Mouse (Mus musculus): ENCODE measurements around the gene Gm14408. TPM values are rescaled to one million over a fixed set of nuclear protein-coding genes. Genes with fewer than 3 reads are reported as not detected.
"Not testable (repeated sequence)": the region's sequence is repeated elsewhere in the genome, so short reads cannot be mapped to it uniquely, and the experiment has no call there.

The Gm14408 gene
- polyA plus RNA-seq (2012; rRNA removed), result not detected in 2 replicates

DNA sequence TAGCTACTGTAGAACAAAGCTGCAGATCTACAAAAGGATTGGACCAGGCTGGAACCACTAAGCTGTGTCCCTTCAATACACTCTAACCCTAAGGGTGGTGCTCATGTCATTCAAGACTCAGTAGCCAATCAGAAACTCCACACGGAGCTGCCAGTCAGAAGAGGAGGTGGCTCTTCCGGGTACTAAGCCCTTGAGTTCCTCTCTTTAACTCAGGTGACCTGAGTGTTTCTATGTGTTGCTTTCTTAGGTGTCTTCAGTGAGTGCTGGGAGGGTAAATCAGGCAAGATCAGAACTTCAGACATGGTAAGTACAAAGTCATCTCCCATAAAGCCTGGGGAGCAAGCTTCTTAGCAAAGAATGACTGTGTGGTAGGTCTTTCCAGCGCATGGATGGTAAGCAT is at the start of gene Gm14408:
Gene Gm14408 (plus strand): TSS at position 301 of the 400 bp plus-strand sequence.
- DNase-seq (ENCODE audit: low spot score), result not testable (repeated sequence)

DNA sequence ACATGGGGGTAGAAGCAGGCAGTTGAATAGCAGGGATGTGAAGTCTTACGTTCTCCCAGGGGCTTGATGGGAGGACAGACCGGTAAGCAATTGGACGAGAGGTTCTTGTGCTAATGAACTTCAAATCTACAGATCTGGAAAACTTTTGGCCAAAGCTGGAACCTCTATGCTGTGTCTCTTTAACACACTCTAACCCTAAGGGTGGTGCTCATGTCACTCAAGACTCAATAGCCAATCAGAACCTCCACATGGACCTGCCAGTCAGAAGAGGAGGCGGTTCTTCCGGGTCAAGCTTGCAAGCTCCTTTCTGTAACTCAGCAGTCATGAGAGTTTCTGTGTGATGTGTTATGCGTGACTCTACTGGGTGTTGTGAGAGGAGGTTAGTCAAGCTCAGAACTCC is 32.6 kb upstream of the Gm14408 start, which contains the start of gene Gm14295:
Gene Gm14295 (plus strand): TSS at position 301 of the 400 bp plus-strand sequence.
- not testable (repeated sequence) for DNase-seq (ENCODE audit: low spot score)

DNA sequence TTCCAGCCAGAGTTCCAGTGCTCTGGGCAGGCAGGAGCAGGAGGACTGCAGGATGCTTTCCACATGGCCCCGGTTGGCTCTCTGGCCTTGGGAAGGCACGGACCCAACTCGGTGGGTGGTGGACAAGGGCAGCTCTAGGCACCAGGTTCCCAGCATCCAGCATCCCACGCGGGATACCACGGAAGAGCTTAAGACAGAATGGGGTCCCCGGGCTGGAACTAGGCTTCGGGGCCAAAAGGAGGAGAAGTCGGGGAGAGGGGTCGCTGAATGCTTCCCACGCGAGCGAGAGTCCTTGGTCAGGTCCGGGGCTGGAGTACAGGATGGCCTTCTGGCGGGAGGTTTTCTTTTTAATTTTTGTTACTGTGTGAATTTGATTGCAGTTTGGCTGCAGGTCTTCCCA is 32.2 kb upstream of the Gm14408 start:
- not testable (repeated sequence) for DNase-seq (ENCODE audit: low spot score)

Other genes with a start within 250 kb of the Gm14408 start
- 6.5 and 12.5 TPM in 2 replicates for gene Gm14308, start 194.8 kb upstream of the Gm14408 start, polyA plus RNA-seq (2012; rRNA removed)
- 7.5 and 9.0 TPM in 2 replicates for gene Zfp973, start 160.6 kb upstream of the Gm14408 start, polyA plus RNA-seq (2012; rRNA removed)
- gene Gm14305, start 122.8 kb upstream of the Gm14408 start, polyA plus RNA-seq (2012; rRNA removed), result 22.7 and 28.7 TPM in 2 replicates
- 13.2 and 17.8 TPM in 2 replicates for gene Gm14295, start 32.5 kb upstream of the Gm14408 start, polyA plus RNA-seq (2012; rRNA removed)
- 7.9 and 10.5 TPM in 2 replicates for gene Gm14296, start 96.7 kb downstream of the Gm14408 start, polyA plus RNA-seq (2012; rRNA removed)
- 6.5 and 13.8 TPM in 2 replicates for gene Gm14419, start 169.8 kb downstream of the Gm14408 start, polyA plus RNA-seq (2012; rRNA removed)
- 0.17 TPM in 1 of 2 replicates, not detected in the other for gene Gm14401, start 243.2 kb downstream of the Gm14408 start, polyA plus RNA-seq (2012; rRNA removed)